ENCODE assay signal across 8 mouse cellular contexts in the genomic region with DNA sequence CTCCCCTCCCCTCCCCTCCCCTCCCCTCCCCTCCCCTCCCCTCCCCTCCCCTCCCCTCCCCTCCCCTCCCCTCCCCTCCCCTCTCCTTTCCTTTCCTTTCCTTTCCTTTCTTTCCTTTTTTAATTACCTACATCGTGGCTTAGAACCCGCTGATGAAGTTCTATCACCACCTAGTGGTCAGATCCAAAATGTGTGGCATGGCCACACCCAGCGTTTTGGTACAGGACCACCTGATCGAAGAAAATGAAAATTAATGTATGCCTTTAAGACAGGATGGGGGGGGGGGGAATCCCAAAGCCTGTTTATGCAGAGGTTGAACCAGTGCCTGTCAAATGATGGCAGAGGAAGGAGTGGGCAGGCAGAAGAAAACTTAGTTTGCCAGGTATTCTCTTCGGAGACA.
A peak's percentile ranks its signal among the peaks of the same experiment; 100 is the strongest.
DNase-seq lines count a peak whose midpoint lies in the region; ATAC-seq lines count a peak whose summit lies in the region.

No protein-coding gene starts in this region.

- H3K4me3 ChIP-seq in forebrain, embryonic 16.5 days (replicated peaks; ENCODE audit: low read length) = no peak overlapping the region

- peak; percentile 10 to 23 for DNase-seq in spleen, postnatal 36 days (ENCODE audit: low spot score in 2 of 2)
- no peak for DNase-seq in spleen, adult 12 weeks (ENCODE audit: low spot score)
- DNase-seq in brain, adult 2 months (ENCODE audit: low read depth, low spot score) = peak; percentile 76
- peak; percentile 40 to 74 for DNase-seq in layer of hippocampus, adult 18-20 months (ENCODE audit: low spot score in 2 of 2)
- DNase-seq in lung, postnatal 25 days (ENCODE audit: low spot score) = peak; percentile 56
- DNase-seq in right cerebral cortex, adult 2 months (ENCODE audit: low spot score in 2 of 2) = peak; percentile 71 to 79
- no peak for DNase-seq in urinary bladder, postnatal 25 days (ENCODE audit: low spot score)

- H3K9ac ChIP-seq in forebrain, embryonic 16.5 days (replicated peaks; ENCODE audit: low read depth, low read length) = no peak overlapping the region

- WGBS in forebrain, embryonic 16.5 days = 38% methylated on average over 3 of the region's 5 CpGs

- no peak overlapping the region for H3K27ac ChIP-seq in forebrain, embryonic 16.5 days (ENCODE audit: low read length)

- H3K27me3 ChIP-seq in forebrain, embryonic 16.5 days (replicated peaks; ENCODE audit: control insufficient read depth, insufficient read depth, low read length) = no peaks in the 10 kb centered on the region

- H3K4me2 ChIP-seq in forebrain, embryonic 16.5 days (ENCODE audit: low read length) = peak overlapping the region; percentile 25; the same call in 1 of the 2 replicates

- H3K4me1 ChIP-seq in forebrain, embryonic 16.5 days (replicated peaks; ENCODE audit: control insufficient read depth, insufficient read depth, low read length) = peaks cover 5% of the 10 kb centered on the region; the same call in 1 of the 2 replicates

- H3K9me3 ChIP-seq in forebrain, embryonic 16.5 days (ENCODE audit: control insufficient read depth, low read length) = no peaks in the 10 kb centered on the region

- ATAC-seq in forebrain, embryonic 16.5 days = peak; percentile 61

- no peaks in the 10 kb centered on the region for H3K36me3 ChIP-seq in forebrain, embryonic 16.5 days (ENCODE audit: control insufficient read depth, insufficient read depth)

Comparison
In these comparisons a context has a peak if more than half of its experiments do, and no peak if none do; other contexts are left out.
1. DNase-seq: peak in spleen, postnatal 36 days (2 of 2), brain, adult 2 months (single experiment), layer of hippocampus, adult 18-20 months (2 of 2), lung, postnatal 25 days (single experiment) and right cerebral cortex, adult 2 months (2 of 2); none in spleen, adult 12 weeks (single experiment) and urinary bladder, postnatal 25 days (single experiment).